Mouse (Mus musculus) layer of hippocampus, adult 2 months (tissue): ENCODE measurements at regions not wholly inside any gene's neighbourhood (a gene's known extent, or its start where the extent isn't known, plus 50 kb on each side); places are given as distances from the start of the nearest gene placed in this dataset.

Source experiments
- DNase-seq, 2 experiments: peaks; one replicate each; pipeline ENCODE4 v3.0.0; 2022; ENCODE audit warnings: low spot score in 2 of 2
- H3K27ac ChIP-seq: fragments of 200-600 bp; 2 replicates; pipeline ENCODE4 v1.8.1; 2022
- H3K4me3 ChIP-seq: fragments of 200-600 bp; 2 replicates; pipeline ENCODE4 v1.8.1; 2022; ENCODE audit warnings: mild to moderate bottlenecking
- CTCF ChIP-seq: fragments of 200-600 bp; conservative IDR thresholded peaks from 2 replicates; pipeline ENCODE4 v1.8.1; 2022; ENCODE audit warnings: antibody characterized with exemption, mild to moderate bottlenecking, moderate library complexity

GRCm38 (mm10) chr6:27211953-27212352 lies 923.0 kb downstream of the Grm8 start:
- no peak overlapping the region for H3K4me3 ChIP-seq
- TF ChIP-seq CTCF = no peak
- DNase-seq = peak in 1 of 2 experiments; percentile 0
- H3K27ac ChIP-seq = no peak overlapping the region

GRCm38 (mm10) chr6:27161643-27162042 lies 973.3 kb downstream of the Grm8 start:
- no peak for TF ChIP-seq CTCF
- no peak for DNase-seq
- H3K4me3 ChIP-seq = no peak overlapping the region
- no peak overlapping the region for H3K27ac ChIP-seq
